Mouse (Mus musculus) CH12.LX (cell line): ENCODE results near the gene Ccdc183. TPM values are rescaled to one million over a fixed set of nuclear protein-coding genes. Genes with fewer than 3 reads are reported as not detected.
A peak's percentile ranks its signal among the peaks of the same experiment; 100 is the strongest.

ENCODE experiments used
- DNase-seq: peaks from one replicate; pipeline ENCODE4 v3.0.0-alpha.2; 2013; ENCODE audit errors: extremely low read depth
- H3K27ac ChIP-seq: 2 replicates; pipeline ENCODE4 v1.5.1; 2012; ENCODE audit warnings: low read depth, mild to moderate bottlenecking, control low read depth, moderate library complexity; ENCODE audit not compliant: insufficient read depth
- H3K27me3 ChIP-seq: replicated peaks from 2 replicates; pipeline ENCODE3; 2012; ENCODE audit warnings: inconsistent platforms
- H3K36me3 ChIP-seq, 2 experiments: replicated peaks in 1 of 2; 2 replicates each; pipeline versions ENCODE3 to v1.6.1; 2012; ENCODE audit warnings: inconsistent platforms in 1 of 2, low read length in 1 of 2, mild to moderate bottlenecking in 1 of 2, mixed read lengths in 1 of 2, moderate library complexity in 1 of 2; ENCODE audit not compliant: control insufficient read depth in 1 of 2, insufficient read depth in 1 of 2
- H3K4me1 ChIP-seq, 2 experiments: 2 replicates each; pipeline ENCODE4 v1.6.1; 2012; ENCODE audit warnings: inconsistent platforms in 1 of 2, moderate library complexity in 1 of 2; ENCODE audit not compliant: insufficient read depth in 2 of 2, control insufficient read depth in 1 of 2
- H3K4me2 ChIP-seq: 2 replicates; pipeline ENCODE4 v1.6.1; 2012; ENCODE audit warnings: low read depth, mild to moderate bottlenecking, control low read depth; ENCODE audit not compliant: poor library complexity, insufficient read depth, severe bottlenecking
- H3K4me3 ChIP-seq, 3 experiments: fragments of 150-350 bp in 1 of 3; sonication (generic) in 1 of 3; replicated peaks in 1 of 3; 2 replicates each; pipeline versions ENCODE3 to v1.5.1; 2011 to 2012; ENCODE audit warnings: low read depth in 2 of 3, low read length in 2 of 3, mild to moderate bottlenecking in 2 of 3, moderate library complexity in 2 of 3, control low read depth in 1 of 3, improper control_type of control experiment in 1 of 3, inconsistent platforms in 1 of 3, mixed read lengths in 1 of 3; ENCODE audit not compliant: poor library complexity in 1 of 3
- H3K79me2 ChIP-seq: replicated peaks from 2 replicates; pipeline ENCODE4 v1.6.1; 2012; ENCODE audit warnings: mild to moderate bottlenecking, moderate library complexity; ENCODE audit not compliant: control insufficient read depth, poor library complexity, insufficient read depth, severe bottlenecking; ENCODE audit errors: extremely low read depth
- H3K9ac ChIP-seq: 2 replicates; pipeline ENCODE4 v1.6.1; 2012; ENCODE audit warnings: low read depth, mild to moderate bottlenecking, control low read depth, moderate library complexity; ENCODE audit not compliant: insufficient read depth
- H3K9me3 ChIP-seq: replicated peaks from 2 replicates; pipeline ENCODE3; 2012; ENCODE audit warnings: low read length, inconsistent platforms, mixed read lengths
- BHLHE40 ChIP-seq: IDR thresholded peaks from 2 replicates; pipeline ENCODE4 v1.6.1; 2011; ENCODE audit warnings: mild to moderate bottlenecking, low read depth, low read length, improper control_type of control experiment
- CTCF ChIP-seq, 2 experiments: IDR thresholded peaks in 1 of 2; conservative IDR thresholded peaks in 1 of 2; 2 replicates each; pipeline ENCODE4 v1.5.1; 2011 to 2012; ENCODE audit warnings: low read depth in 2 of 2, low read length in 2 of 2, improper control_type of control experiment in 1 of 2, inconsistent platforms in 1 of 2, mild to moderate bottlenecking in 1 of 2, moderate library complexity in 1 of 2
- EP300 ChIP-seq: IDR thresholded peaks from 2 replicates; pipeline ENCODE4 v1.6.1; 2011; ENCODE audit warnings: low read length, improper control_type of control experiment
- ETS1 ChIP-seq: conservative IDR thresholded peaks from 2 replicates; pipeline ENCODE4 v1.6.1; 2012; ENCODE audit warnings: low read depth, mild to moderate bottlenecking, inconsistent platforms, low read length, improper control_type of control experiment, moderate library complexity
- GABPA ChIP-seq: IDR thresholded peaks from 2 replicates; pipeline ENCODE4 v1.6.1; 2012; ENCODE audit warnings: low read depth, low read length, improper control_type of control experiment, inconsistent platforms; ENCODE audit not compliant: insufficient replicate concordance
- MYC ChIP-seq: IDR thresholded peaks from 2 replicates; pipeline ENCODE4 v1.6.1; 2011; ENCODE audit warnings: low read depth, mild to moderate bottlenecking, improper control_type of control experiment, low read length
- SIN3A ChIP-seq: IDR thresholded peaks from 2 replicates; pipeline ENCODE4 v1.6.1; 2012; ENCODE audit warnings: low read length, improper control_type of control experiment, inconsistent platforms
- TCF12 ChIP-seq: IDR thresholded peaks from 2 replicates; pipeline ENCODE4 v1.6.1; 2014; ENCODE audit warnings: low read depth, mild to moderate bottlenecking, inconsistent platforms, low read length, improper control_type of control experiment
- UBTF ChIP-seq: IDR thresholded peaks from 2 replicates; pipeline ENCODE4 v1.6.1; 2012; ENCODE audit warnings: low read depth, mild to moderate bottlenecking, inconsistent platforms, low read length, improper control_type of control experiment, moderate library complexity
- USF1 ChIP-seq: IDR thresholded peaks from 2 replicates; pipeline ENCODE4 v1.6.1; 2014; ENCODE audit warnings: low read depth, mild to moderate bottlenecking, inconsistent platforms, low read length, improper control_type of control experiment
- dilution Hi-C: fragments of 300-500 bp; cut with MboI; formaldehyde crosslinking; loops from 2 replicates; pipeline ENCODE4 v1.14.3; 2020; ENCODE audit warnings: low sequenced_read_pairs; ENCODE audit not compliant: extremely low pct_unique_long_range_greater_than_20kb, extremely low pct_ligation_motif_present
- in situ Hi-C: fragments of 300-500 bp; cut with MboI; formaldehyde crosslinking; loops from 3 replicates; pipeline ENCODE4 v1.14.3; 2019; ENCODE audit warnings: low sequenced_read_pairs, low pct_ligation_motif_present, low pct_unique_long_range_greater_than_20kb, mixed read lengths
- polyA plus RNA-seq: library from polyadenylated mRNA; unstranded; fragments of >175 nt; gene quantifications from 2 replicates; pipeline ENCODE4 v1.2.1, GENCODE M21; 2012; ENCODE audit warnings: low read depth; ENCODE audit not compliant: insufficient read length
- total RNA-seq, 2 experiments: library from RNA; depleted of rRNA; stranded (reverse); fragments of 300-350 nt in 1 of 2; fragments of >200 nt in 1 of 2; gene quantifications; 2 replicates each; pipeline ENCODE4 v1.2.3; 2012 to 2014

Gene Ccdc183
- total RNA-seq (2012; rRNA removed) (not detected in 2 replicates), total RNA-seq (2014; rRNA removed) (not detected in 2 replicates), polyA plus RNA-seq (0.13 TPM in 1 of 2 replicates, not detected in the other)

DNA sequence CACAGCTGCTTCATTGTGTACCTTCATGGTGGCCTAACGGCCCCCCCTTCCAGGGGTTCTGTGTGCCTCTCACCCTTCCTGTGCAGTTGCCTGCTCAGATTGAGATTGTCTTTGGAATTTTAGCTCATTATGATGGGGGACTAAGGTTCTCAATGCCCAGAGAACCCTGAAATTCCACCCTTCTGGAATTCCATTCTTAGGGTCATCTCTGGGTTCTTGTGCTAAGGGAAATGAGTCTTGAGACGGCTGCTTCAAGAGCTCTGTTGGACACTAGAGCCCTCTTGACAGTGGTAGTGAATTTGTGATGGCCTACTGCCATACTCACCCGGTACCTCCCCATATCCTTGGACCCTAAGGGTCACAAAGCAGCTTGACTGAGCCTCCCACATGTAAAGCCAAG, at the start of gene Ccdc183:
Gene Ccdc183 (minus strand): TSS at position 101 of the 400 bp plus-strand sequence.
- Histone ChIP-seq H3K27me3 (peaks cover 6% of the 10 kb centered on the region), H3K4me1 (peaks cover 0 to 10% of the 10 kb centered on the region in 2 experiments; a peak in 2 of 4 replicates), H3K36me3 (peaks cover 0 to 3% of the 10 kb centered on the region in 2 experiments), H3K9me3 (no peaks in the 10 kb centered on the region), H3K9ac (no peak within 1 kb of the TSS), H3K79me2 (no peaks in the 10 kb centered on the region), H3K4me3 (no peak within 1 kb of the TSS), H3K4me2 (no peak within 1 kb of the TSS), H3K27ac (no peak within 1 kb of the TSS)
- dilution Hi-C loops = no loop called here
- in situ Hi-C loops = no loop called here
- no peak for DNase-seq
- TF ChIP-seq GABPA = no peak
- no peak for TF ChIP-seq TCF12
- no peak for TF ChIP-seq UBTF
- no peak for TF ChIP-seq CTCF (conservative IDR thresholded peaks at IDR 0.05 in 1 of 2, IDR thresholded peaks at IDR 0.05 in 1 of 2; ENCODE audit: low read depth in 2 of 2, low read length in 2 of 2)
- TF ChIP-seq ETS1 = no peak

DNA sequence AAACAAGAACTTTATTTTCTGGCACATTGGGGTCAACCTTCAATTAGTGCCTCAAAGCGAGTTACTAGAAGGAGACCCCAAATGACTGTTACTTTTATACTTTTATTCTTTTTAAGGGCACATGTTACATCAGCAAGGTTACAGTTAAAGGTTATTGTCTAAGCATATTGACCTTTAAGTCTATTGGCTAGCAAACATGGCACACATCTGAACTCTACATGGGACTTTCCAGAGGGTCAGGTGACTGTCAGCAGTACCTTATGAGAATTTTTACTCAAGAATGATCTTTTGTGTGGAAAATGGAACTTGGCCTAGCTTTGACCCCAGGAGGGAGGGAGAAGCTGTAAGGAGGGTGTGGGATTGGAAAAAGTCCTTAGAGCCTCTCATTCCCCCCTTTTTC, 49.0 kb upstream of the Ccdc183 start:
- H3K4me1 ChIP-seq = peaks cover 0 to 25% of the 10 kb centered on the region in 2 experiments; a peak in 3 of 4 replicates
- H3K27me3 ChIP-seq = peaks cover 10% of the 10 kb centered on the region
- H3K27ac ChIP-seq = no peak overlapping the region
- no peak for TF ChIP-seq USF1
- TF ChIP-seq BHLHE40 = 0 out of 2 replicates have a peak, but pooled peaks have one; percentile 19
- TF ChIP-seq, all 38 proteins: peak for 1
- H3K9ac ChIP-seq = no peak overlapping the region
- H3K79me2 ChIP-seq = no peaks in the 10 kb centered on the region
- H3K9me3 ChIP-seq = no peaks in the 10 kb centered on the region
- no peak overlapping the region for H3K4me3 ChIP-seq
- no peaks in the 10 kb centered on the region for H3K36me3 ChIP-seq
- no peak overlapping the region for H3K4me2 ChIP-seq
- no peak for DNase-seq
- dilution Hi-C loops = no loop called here
- in situ Hi-C loops = no loop called here

DNA sequence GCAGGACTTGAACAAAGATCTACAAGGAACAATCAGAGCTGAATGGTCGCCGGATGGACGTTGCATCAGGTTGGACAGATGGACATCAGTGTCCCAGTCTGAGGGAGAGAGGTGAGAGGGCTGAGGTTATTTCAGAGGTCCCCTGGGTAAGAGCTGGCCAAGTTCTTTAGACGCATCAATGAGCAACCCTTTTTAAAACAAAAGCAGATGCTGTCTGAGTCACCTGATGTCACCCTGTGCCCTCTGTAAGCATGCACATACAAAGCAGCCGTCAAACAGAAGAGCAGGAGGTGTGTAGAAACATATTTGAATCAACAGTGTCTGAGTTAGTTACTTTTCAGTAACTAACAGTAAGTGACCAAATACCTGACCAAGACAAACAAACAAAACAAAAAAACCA, 46.6 kb upstream of the Ccdc183 start:
- in situ Hi-C loops = no loop called here

More for the DNA sequence above, 46.6 kb upstream of the Ccdc183 start:
- Histone ChIP-seq H3K36me3 (no peaks in the 10 kb centered on the region), H3K4me3 (no peak overlapping the region), H3K4me2 (no peak overlapping the region), H3K27me3 (no peaks in the 10 kb centered on the region), H3K4me1 (peaks cover 0 to 25% of the 10 kb centered on the region in 2 experiments; a peak in 3 of 4 replicates), H3K27ac (no peak overlapping the region), H3K9me3 (no peaks in the 10 kb centered on the region), H3K79me2 (no peaks in the 10 kb centered on the region), H3K9ac (no peak overlapping the region)
- TF ChIP-seq EP300 (0 out of 2 replicates have a peak, but pooled peaks have one; percentile 22), MYC (no peak), SIN3A (0 out of 2 replicates have a peak, but pooled peaks have one; percentile 29), USF1 (no peak), BHLHE40 (peak; percentile 62)
- peak; percentile 21 for DNase-seq
- dilution Hi-C loops = no loop called here
